Mouse (Mus musculus): ENCODE measurements around the gene Gm42878. TPM values are rescaled to one million over a fixed set of nuclear protein-coding genes. Genes with fewer than 3 reads are reported as not detected.
A peak's percentile ranks its signal among the peaks of the same experiment; 100 is the strongest.

Gm42878 gene
- total and polyA plus RNA-seq, 2 experiments from 2014 or later, result not detected

DNA sequence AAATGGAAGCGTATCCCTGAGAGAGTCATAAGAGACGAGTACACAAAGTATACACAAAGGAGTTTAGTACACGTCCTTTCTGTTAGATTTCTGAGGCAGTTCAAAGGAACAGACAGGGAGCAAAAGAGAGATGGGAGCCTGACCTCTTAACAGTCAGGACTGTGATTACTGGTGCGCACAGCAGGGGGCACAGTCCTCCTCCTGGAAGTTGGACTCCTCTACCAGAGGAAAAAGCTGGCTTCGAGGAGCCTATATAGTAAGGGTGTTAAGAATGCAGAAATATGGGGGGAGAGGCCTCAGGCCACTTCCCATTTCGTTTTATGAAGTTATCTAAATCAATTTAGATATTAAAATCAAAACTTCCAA is 1.2 kb upstream of the Gm42878 start:
- ATAC-seq (ENCODE audit: low FRiP score) (peak; percentile 58; the same call in 1 of the 2 replicates), DNase-seq (ENCODE audit: low spot score) (peak; percentile 54)
- 41% methylated on average over 6 of the region's 6 CpGs for WGBS
- no peaks in the 10 kb centered on the region for H3K9me3 ChIP-seq (ENCODE audit: low read length)
- TF ChIP-seq CTCF (IDR thresholded peaks at IDR 0.05), result peak; percentile 67
- no peaks in the 10 kb centered on the region for H3K36me3 ChIP-seq (ENCODE audit: insufficient read depth, low read length)
- H3K9ac ChIP-seq (replicated peaks; ENCODE audit: low read length, poor library complexity, severe bottlenecking), result peak overlapping the region; percentile 98
- peak overlapping the region; percentile 99 for H3K27ac ChIP-seq (ENCODE audit: low read depth, low read length)
- peak overlapping the region; percentile 51 for H3K4me2 ChIP-seq (ENCODE audit: low read depth, low read length, poor library complexity, severe bottlenecking)
- peak overlapping the region; percentile 98 for H3K4me3 ChIP-seq (ENCODE audit: low read depth, low read length)
- peaks cover 12% of the 10 kb centered on the region for H3K4me1 ChIP-seq (ENCODE audit: insufficient read depth, low read length)
- H3K27me3 ChIP-seq (ENCODE audit: insufficient read depth, low read length), result no peaks in the 10 kb centered on the region

DNA sequence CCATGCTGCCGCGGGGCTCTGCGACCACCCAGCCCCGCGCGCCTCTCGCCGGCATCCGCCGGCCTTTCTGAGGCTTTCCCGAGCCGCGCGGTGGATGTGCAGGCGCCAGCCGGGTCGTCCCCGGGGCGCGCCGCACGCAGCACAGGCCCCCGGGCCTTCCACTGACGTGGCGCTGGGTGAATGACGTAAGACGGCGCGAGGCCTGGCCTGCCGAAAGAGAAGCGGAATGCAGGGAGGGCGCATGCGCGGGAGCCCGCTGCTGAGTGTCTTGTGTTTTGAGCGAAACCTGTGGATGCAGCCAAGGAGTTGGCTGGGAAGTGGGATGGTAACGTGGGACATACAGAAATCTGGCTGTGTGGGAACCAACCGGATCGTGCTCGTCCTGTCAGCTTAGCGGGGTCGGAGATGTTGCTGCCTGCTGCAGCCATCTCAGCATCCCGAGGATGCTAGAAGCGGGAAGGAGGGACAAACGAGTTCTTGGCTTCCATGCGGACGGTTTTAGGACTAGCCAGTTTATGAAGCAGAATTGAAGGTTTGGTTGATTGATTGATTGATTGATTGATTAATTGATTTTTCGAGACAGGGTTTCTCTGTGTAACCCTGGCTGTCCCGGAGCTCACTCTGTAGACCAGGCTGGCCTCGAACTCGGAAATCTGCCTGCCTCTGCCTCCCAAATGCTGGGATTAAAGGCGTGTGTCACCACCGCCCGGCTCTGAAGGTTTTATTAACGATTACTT is 679 bp upstream of the Gm42878 start, which contains the start of gene Mapkapk5:
Mapkapk5 (minus strand) TSS at position 113 of the 737 bp plus-strand sequence.
- peak; percentile 98 for DNase-seq (ENCODE audit: low spot score)
- Histone ChIP-seq H3K9ac (replicated peaks; ENCODE audit: low read length, poor library complexity, severe bottlenecking) (peak within 1 kb of the TSS; percentile 98), H3K4me2 (ENCODE audit: low read depth, low read length, poor library complexity, severe bottlenecking) (peak within 1 kb of the TSS; percentile 88), H3K27me3 (ENCODE audit: insufficient read depth, low read length) (no peaks in the 10 kb centered on the region), H3K4me1 (ENCODE audit: insufficient read depth, low read length) (peaks cover 12% of the 10 kb centered on the region), H3K36me3 (ENCODE audit: insufficient read depth, low read length) (no peaks in the 10 kb centered on the region), H3K27ac (ENCODE audit: low read depth, low read length) (peak within 1 kb of the TSS; percentile 99), H3K9me3 (ENCODE audit: low read length) (no peaks in the 10 kb centered on the region), H3K4me3 (ENCODE audit: low read depth, low read length) (peak within 1 kb of the TSS; percentile 98)
- no peak for TF ChIP-seq CTCF (IDR thresholded peaks at IDR 0.05)
- peak; percentile 94 for ATAC-seq (ENCODE audit: low FRiP score)
- WGBS, result 2% methylated on average over 49 of the region's 55 CpGs

DNA sequence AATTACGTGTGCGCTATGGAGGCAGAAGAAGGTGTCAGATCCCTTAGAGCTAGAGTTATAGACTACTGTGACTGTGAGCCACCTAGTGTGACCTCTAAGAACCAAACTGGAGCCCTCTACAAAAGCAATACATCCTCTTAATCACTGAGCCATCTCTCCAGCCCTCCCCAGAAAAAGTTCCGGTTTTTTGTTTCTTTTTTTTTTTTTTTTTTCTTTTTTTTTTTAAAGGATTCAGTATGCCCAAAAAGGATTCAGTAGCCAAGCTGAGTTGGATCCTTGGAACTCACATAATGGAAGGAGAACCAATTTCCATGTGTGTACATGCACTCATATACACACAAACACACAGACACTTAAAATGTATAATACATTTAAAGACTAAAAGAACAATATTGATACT is 1.9 kb downstream of the Gm42878 start:
- peaks cover 12% of the 10 kb centered on the region for H3K4me1 ChIP-seq (ENCODE audit: insufficient read depth, low read length)
- no peak for DNase-seq (ENCODE audit: low spot score)
- no peak overlapping the region for H3K27ac ChIP-seq (ENCODE audit: low read depth, low read length)
- WGBS, result 84% methylated on average over 3 of the region's 3 CpGs
- no peak for TF ChIP-seq CTCF (IDR thresholded peaks at IDR 0.05)
- no peak overlapping the region for H3K4me3 ChIP-seq (ENCODE audit: low read depth, low read length)
- no peak overlapping the region for H3K4me2 ChIP-seq (ENCODE audit: low read depth, low read length, poor library complexity, severe bottlenecking)
- H3K9me3 ChIP-seq (ENCODE audit: low read length), result no peaks in the 10 kb centered on the region
- peaks cover 5% of the 10 kb centered on the region; the same call in 1 of the 2 replicates for H3K36me3 ChIP-seq (ENCODE audit: insufficient read depth, low read length)
- H3K9ac ChIP-seq (replicated peaks; ENCODE audit: low read length, poor library complexity, severe bottlenecking), result no peak overlapping the region
- no peaks in the 10 kb centered on the region for H3K27me3 ChIP-seq (ENCODE audit: insufficient read depth, low read length)
- ATAC-seq (ENCODE audit: low FRiP score), result no peak

DNA sequence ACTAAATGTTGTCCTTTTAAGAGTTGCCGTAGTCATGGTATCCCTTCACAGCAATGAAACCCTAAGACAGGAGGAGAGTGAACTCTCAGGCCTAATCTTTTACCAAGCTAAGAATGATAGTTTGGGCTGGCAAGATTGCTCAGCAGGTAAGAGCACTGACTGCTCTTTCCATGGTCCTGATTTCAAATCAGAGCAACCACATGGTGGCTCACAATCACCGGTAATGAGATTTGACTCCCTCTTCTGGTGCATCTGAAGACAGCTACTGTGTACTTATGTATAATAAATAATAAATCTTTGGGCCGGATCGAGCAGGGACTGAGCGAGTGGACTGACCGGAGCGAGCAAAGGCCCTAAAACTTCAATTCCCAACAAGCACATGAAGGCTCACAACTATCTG is 4.0 kb downstream of the Gm42878 start:
- no peak for ATAC-seq (ENCODE audit: low FRiP score)

DNA sequence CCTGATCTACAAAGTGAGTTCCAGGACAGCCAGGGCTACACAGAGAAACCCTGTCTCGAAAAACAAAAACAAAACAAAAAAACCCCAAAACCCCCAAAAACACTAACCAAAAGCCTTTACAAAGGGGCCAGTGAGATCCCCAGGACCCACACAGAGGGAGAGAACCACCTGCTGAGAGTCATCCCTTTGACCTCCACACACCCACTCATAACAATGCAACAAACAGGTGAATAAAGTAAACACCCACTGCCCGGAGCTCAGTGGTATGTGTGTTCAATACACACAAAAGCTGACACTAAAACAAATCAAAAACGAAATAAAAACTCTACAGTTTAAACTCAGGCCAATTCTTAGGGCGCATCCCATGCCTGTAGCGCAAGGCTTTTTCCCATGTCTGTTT is 5.2 kb downstream of the Gm42878 start:
- Histone ChIP-seq H3K4me1 (ENCODE audit: insufficient read depth, low read length) (peaks cover 6% of the 10 kb centered on the region), H3K27me3 (ENCODE audit: insufficient read depth, low read length) (no peaks in the 10 kb centered on the region), H3K27ac (ENCODE audit: low read depth, low read length) (no peak overlapping the region), H3K4me3 (ENCODE audit: low read depth, low read length) (no peak overlapping the region), H3K36me3 (ENCODE audit: insufficient read depth, low read length) (peaks cover 34% of the 10 kb centered on the region), H3K4me2 (ENCODE audit: low read depth, low read length, poor library complexity, severe bottlenecking) (no peak overlapping the region), H3K9ac (replicated peaks; ENCODE audit: low read length, poor library complexity, severe bottlenecking) (no peak overlapping the region), H3K9me3 (ENCODE audit: low read length) (no peaks in the 10 kb centered on the region)
- DNase-seq (ENCODE audit: low spot score) (no peak), ATAC-seq (ENCODE audit: low FRiP score) (no peak)
- no peak for TF ChIP-seq CTCF (IDR thresholded peaks at IDR 0.05)
- 93% methylated on average over 5 of the region's 5 CpGs for WGBS

More for the DNA sequence above, 4.0 kb downstream of the Gm42878 start:
- Histone ChIP-seq H3K4me1 (ENCODE audit: insufficient read depth, low read length) (peaks cover 6% of the 10 kb centered on the region), H3K36me3 (ENCODE audit: insufficient read depth, low read length) (peaks cover 23% of the 10 kb centered on the region), H3K9ac (replicated peaks; ENCODE audit: low read length, poor library complexity, severe bottlenecking) (no peak overlapping the region), H3K27ac (ENCODE audit: low read depth, low read length) (no peak overlapping the region), H3K27me3 (ENCODE audit: insufficient read depth, low read length) (no peaks in the 10 kb centered on the region), H3K4me2 (ENCODE audit: low read depth, low read length, poor library complexity, severe bottlenecking) (no peak overlapping the region), H3K4me3 (ENCODE audit: low read depth, low read length) (no peak overlapping the region), H3K9me3 (ENCODE audit: low read length) (no peaks in the 10 kb centered on the region)
- DNase-seq (ENCODE audit: low spot score), result peak; percentile 14
- TF ChIP-seq CTCF (IDR thresholded peaks at IDR 0.05), result peak; percentile 57
- WGBS, result 82% methylated on average over 7 of the region's 7 CpGs

DNA sequence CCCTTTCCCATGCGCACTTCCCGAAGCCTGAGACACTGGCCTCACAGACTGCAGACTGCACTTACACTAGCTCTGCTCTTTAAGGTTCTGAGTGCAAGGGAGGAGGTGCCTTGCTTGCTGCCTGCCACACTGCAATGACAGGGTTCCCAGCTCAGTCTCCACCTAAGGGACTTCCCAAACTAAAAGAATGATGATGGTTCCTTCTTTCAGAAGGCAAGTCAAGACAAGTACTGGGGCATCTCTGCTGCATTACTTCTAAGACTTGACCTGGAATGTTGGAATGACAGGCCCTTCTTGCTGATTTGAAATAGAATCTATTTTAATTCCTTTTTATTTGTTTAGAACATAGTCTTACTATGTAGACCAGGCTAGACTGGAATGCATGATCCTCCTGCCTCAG is 7.7 kb downstream of the Gm42878 start:
- Histone ChIP-seq H3K4me2 (ENCODE audit: low read depth, low read length, poor library complexity, severe bottlenecking) (no peak overlapping the region), H3K4me3 (ENCODE audit: low read depth, low read length) (no peak overlapping the region), H3K27ac (ENCODE audit: low read depth, low read length) (no peak overlapping the region), H3K9ac (replicated peaks; ENCODE audit: low read length, poor library complexity, severe bottlenecking) (no peak overlapping the region), H3K27me3 (ENCODE audit: insufficient read depth, low read length) (no peaks in the 10 kb centered on the region), H3K36me3 (ENCODE audit: insufficient read depth, low read length) (peaks cover 51% of the 10 kb centered on the region), H3K4me1 (ENCODE audit: insufficient read depth, low read length) (no peaks in the 10 kb centered on the region), H3K9me3 (ENCODE audit: low read length) (no peaks in the 10 kb centered on the region)
- DNase-seq (ENCODE audit: low spot score), result no peak
- TF ChIP-seq CTCF (IDR thresholded peaks at IDR 0.05), result no peak
- 86% methylated on average over 2 of the region's 2 CpGs for WGBS
- ATAC-seq (ENCODE audit: low FRiP score), result no peak
